Mouse (Mus musculus): ENCODE results near the gene Ddx39. TPM values are rescaled to one million over a fixed set of nuclear protein-coding genes. Genes with fewer than 3 reads are reported as not detected.

The Ddx39 gene
- total and polyA plus RNA-seq, 2 experiments from 2014 or later = 79.3 to 95.7 TPM

- Histone ChIP-seq H3K4me1 (ENCODE audit: control insufficient read depth, insufficient read depth) (peaks cover 9% of the 10 kb centered on the region), H3K4me2 (ENCODE audit: low read depth, low read length) (no peak overlapping the region), H3K27me3 (ENCODE audit: control insufficient read depth, insufficient read depth, low read length) (no peaks in the 10 kb centered on the region), H3K27ac (ENCODE audit: low read depth) (no peak overlapping the region), H3K9ac (replicated peaks; ENCODE audit: low read depth, low read length) (no peak overlapping the region), H3K36me3 (replicated peaks; ENCODE audit: control insufficient read depth, insufficient read depth, low read length) (no peaks in the 10 kb centered on the region), H3K9me3 (replicated peaks; ENCODE audit: control insufficient read depth, low read length) (no peaks in the 10 kb centered on the region), H3K4me3 (ENCODE audit: low read depth, low read length) (no peak overlapping the region)
- 86% methylated on average over 2 of the region's 2 CpGs for WGBS
- ATAC-seq (ENCODE audit: insufficient read depth, low read depth) (no peak), DNase-seq (ENCODE audit: low spot score) (no peak)
- no peak for TF ChIP-seq CTCF (IDR thresholded peaks at IDR 0.05; ENCODE audit: low read depth)
- TF ChIP-seq EP300 (IDR thresholded peaks at IDR 0.05; ENCODE audit: low read depth) = no peak
These were observed 59.2 kb downstream of the Ddx39 start for GRCm38 (mm10) chr8:83774221-83774620.

Small RNA genes lying within 50 kb of the gene (microRNA-seq; reads per million reads assigned to microRNA genes)
- gene Mir1668 = 0.54 reads per million

Other genes with a start within 250 kb of the Ddx39 start
- not detected in 2 replicates for gene Olfr370, start 179.4 kb upstream of the Ddx39 start, total RNA-seq (2014; rRNA removed; ENCODE audit: low replicate concordance)
- not detected in 2 replicates for gene Olfr370, start 179.4 kb upstream of the Ddx39 start, polyA plus RNA-seq (2015; fragmentation: Nextera tagmentation; extraction: Ambion mirVana)
- gene Ndufb7, start 148.5 kb upstream of the Ddx39 start, total RNA-seq (2014; rRNA removed; ENCODE audit: low replicate concordance) = 431 and 682 TPM in 2 replicates
- gene Ndufb7, start 148.5 kb upstream of the Ddx39 start, polyA plus RNA-seq (2015; fragmentation: Nextera tagmentation; extraction: Ambion mirVana) = 1,145 and 1,161 TPM in 2 replicates
- 253 and 327 TPM in 2 replicates for gene Tecr, start 107.2 kb upstream of the Ddx39 start, total RNA-seq (2014; rRNA removed; ENCODE audit: low replicate concordance)
- gene Tecr, start 107.2 kb upstream of the Ddx39 start, polyA plus RNA-seq (2015; fragmentation: Nextera tagmentation; extraction: Ambion mirVana) = 380 and 391 TPM in 2 replicates
- 17.6 and 21.3 TPM in 2 replicates for gene Dnajb1, start 107.0 kb upstream of the Ddx39 start, total RNA-seq (2014; rRNA removed; ENCODE audit: low replicate concordance)
- 23.3 and 26.7 TPM in 2 replicates for gene Dnajb1, start 107.0 kb upstream of the Ddx39 start, polyA plus RNA-seq (2015; fragmentation: Nextera tagmentation; extraction: Ambion mirVana)
- gene Gipc1, start 62.5 kb upstream of the Ddx39 start, total RNA-seq (2014; rRNA removed; ENCODE audit: low replicate concordance) = 82.2 and 82.6 TPM in 2 replicates
- gene Gipc1, start 62.5 kb upstream of the Ddx39 start, polyA plus RNA-seq (2015; fragmentation: Nextera tagmentation; extraction: Ambion mirVana) = 101 and 102 TPM in 2 replicates
- 0.15 TPM in 1 of 2 replicates, not detected in the other for gene Ptger1, start 48.5 kb upstream of the Ddx39 start, total RNA-seq (2014; rRNA removed; ENCODE audit: low replicate concordance)
- 0.20 and 0.32 TPM in 2 replicates for gene Ptger1, start 48.5 kb upstream of the Ddx39 start, polyA plus RNA-seq (2015; fragmentation: Nextera tagmentation; extraction: Ambion mirVana)
- 44.2 and 57.4 TPM in 2 replicates for gene Pkn1, start 16.0 kb upstream of the Ddx39 start, total RNA-seq (2014; rRNA removed; ENCODE audit: low replicate concordance)
- gene Pkn1, start 16.0 kb upstream of the Ddx39 start, polyA plus RNA-seq (2015; fragmentation: Nextera tagmentation; extraction: Ambion mirVana) = 13.0 and 14.2 TPM in 2 replicates
- 46.4 and 51.2 TPM in 2 replicates for gene Adgre5, start 26.1 kb downstream of the Ddx39 start, total RNA-seq (2014; rRNA removed; ENCODE audit: low replicate concordance)
- gene Adgre5, start 26.1 kb downstream of the Ddx39 start, polyA plus RNA-seq (2015; fragmentation: Nextera tagmentation; extraction: Ambion mirVana) = 35.3 and 35.8 TPM in 2 replicates
- gene Adgrl1, start 184.9 kb downstream of the Ddx39 start, total RNA-seq (2014; rRNA removed; ENCODE audit: low replicate concordance) = 28.7 and 58.4 TPM in 2 replicates
- gene Adgrl1, start 184.9 kb downstream of the Ddx39 start, polyA plus RNA-seq (2015; fragmentation: Nextera tagmentation; extraction: Ambion mirVana) = 3.8 and 4.4 TPM in 2 replicates
- gene Gm10644, start 240.0 kb downstream of the Ddx39 start, total RNA-seq (2014; rRNA removed; ENCODE audit: low replicate concordance) = 0.08 and 1.3 TPM in 2 replicates
- gene Gm10644, start 240.0 kb downstream of the Ddx39 start, polyA plus RNA-seq (2015; fragmentation: Nextera tagmentation; extraction: Ambion mirVana) = 0.41 and 0.42 TPM in 2 replicates
- 109 and 155 TPM in 2 replicates for gene Asf1b, start 240.3 kb downstream of the Ddx39 start, total RNA-seq (2014; rRNA removed; ENCODE audit: low replicate concordance)
- gene Asf1b, start 240.3 kb downstream of the Ddx39 start, polyA plus RNA-seq (2015; fragmentation: Nextera tagmentation; extraction: Ambion mirVana) = 19.2 and 21.5 TPM in 2 replicates

Data from heart, postnatal 0 days (tissue).